In the genomic region with DNA sequence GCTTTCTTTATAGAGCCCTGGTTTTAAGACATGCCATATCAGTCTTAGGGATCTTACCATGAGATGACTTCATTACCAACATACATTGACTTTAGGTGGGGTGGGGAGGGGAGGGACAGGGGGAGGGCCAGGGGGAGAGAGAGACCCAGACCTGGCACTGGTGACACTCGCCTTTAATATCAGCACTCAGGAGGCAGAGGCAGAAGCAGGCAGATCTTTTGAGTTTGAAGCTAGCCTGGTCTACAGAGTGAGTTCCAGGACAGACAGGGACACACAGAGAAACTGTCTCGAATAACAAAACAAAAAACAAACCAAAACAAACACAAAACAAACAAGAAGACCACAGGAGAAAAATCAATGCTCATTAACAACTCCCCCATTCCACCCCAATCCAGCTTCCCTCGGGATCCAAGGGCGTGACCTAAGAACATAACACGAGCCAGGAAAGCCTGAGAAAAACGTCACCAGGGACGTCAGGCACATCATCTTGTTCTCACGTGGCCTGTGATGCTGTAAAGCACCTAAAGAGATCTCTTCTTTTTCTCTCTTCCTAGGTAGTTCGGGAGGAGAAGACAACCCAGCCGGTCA, we compare ENCODE assay signal across 8 mouse cellular contexts. TPM values are rescaled to one million over a fixed set of nuclear protein-coding genes. Genes with fewer than 3 reads are reported as not detected.
DNase-seq lines count a peak whose midpoint lies in the region; ATAC-seq and TF ChIP-seq lines count a peak whose summit lies in the region.

No protein-coding gene starts in this region.

- H3K36me3 ChIP-seq in embryonic facial prominence, embryonic 13.5 days = no peaks in the 10 kb centered on the region
- H3K36me3 ChIP-seq in intestine, embryonic 14.5 days (ENCODE audit: control insufficient read depth, insufficient read depth, low read length) = no peaks in the 10 kb centered on the region
- H3K36me3 ChIP-seq in neural tube, embryonic 12.5 days = no peaks in the 10 kb centered on the region

- H3K9me3 ChIP-seq in embryonic facial prominence, embryonic 13.5 days = no peaks in the 10 kb centered on the region
- no peaks in the 10 kb centered on the region for H3K9me3 ChIP-seq in intestine, embryonic 14.5 days (ENCODE audit: control insufficient read depth, low read length)
- no peaks in the 10 kb centered on the region for H3K9me3 ChIP-seq in neural tube, embryonic 12.5 days

- no peak for ATAC-seq in embryonic facial prominence, embryonic 13.5 days (ENCODE audit: insufficient number of reproducible peaks, insufficient read depth, low FRiP score, low TSS enrichment, low read depth)
- ATAC-seq in intestine, embryonic 14.5 days (replicated peaks; ENCODE audit: low FRiP score, low TSS enrichment, low read depth) = no peak; the same call in 1 of the 2 replicates
- ATAC-seq in neural tube, embryonic 12.5 days (ENCODE audit: low FRiP score, low read depth) = peak; percentile 14

- peak overlapping the region; percentile 71 for H3K4me3 ChIP-seq in left cerebral cortex, adult 2 months
- peak overlapping the region; percentile 78 for H3K4me3 ChIP-seq in embryonic facial prominence, embryonic 13.5 days
- peak overlapping the region; percentile 56 for H3K4me3 ChIP-seq in intestine, embryonic 14.5 days (ENCODE audit: low read depth, low read length)
- H3K4me3 ChIP-seq in neural tube, embryonic 12.5 days = peak overlapping the region; percentile 59

- H3K27me3 ChIP-seq in embryonic facial prominence, embryonic 13.5 days = no peaks in the 10 kb centered on the region
- H3K27me3 ChIP-seq in intestine, embryonic 14.5 days (replicated peaks; ENCODE audit: control insufficient read depth, insufficient read depth, low read length) = no peaks in the 10 kb centered on the region
- H3K27me3 ChIP-seq in neural tube, embryonic 12.5 days (replicated peaks) = no peaks in the 10 kb centered on the region

- peak overlapping the region; percentile 71 for H3K27ac ChIP-seq in left cerebral cortex, adult 2 months
- H3K27ac ChIP-seq in embryonic facial prominence, embryonic 13.5 days = no peak overlapping the region
- H3K27ac ChIP-seq in intestine, embryonic 14.5 days (ENCODE audit: low read depth) = no peak overlapping the region
- no peak overlapping the region for H3K27ac ChIP-seq in neural tube, embryonic 12.5 days

- H3K4me1 ChIP-seq in embryonic facial prominence, embryonic 13.5 days = peaks cover 5% of the 10 kb centered on the region
- peaks cover 7% of the 10 kb centered on the region for H3K4me1 ChIP-seq in intestine, embryonic 14.5 days (replicated peaks; ENCODE audit: control insufficient read depth, insufficient read depth, low read length)
- peaks cover 9% of the 10 kb centered on the region; the same call in 1 of the 2 replicates for H3K4me1 ChIP-seq in neural tube, embryonic 12.5 days

- peak overlapping the region; percentile 88; the same call in 1 of the 2 replicates for H3K9ac ChIP-seq in embryonic facial prominence, embryonic 13.5 days
- H3K9ac ChIP-seq in intestine, embryonic 14.5 days (ENCODE audit: low read length) = peak overlapping the region; percentile 51; the same call in 1 of the 2 replicates
- peak overlapping the region; percentile 36; the same call in 1 of the 2 replicates for H3K9ac ChIP-seq in neural tube, embryonic 12.5 days

- peak overlapping the region; percentile 85 for H3K4me2 ChIP-seq in embryonic facial prominence, embryonic 13.5 days
- peak overlapping the region; percentile 87 for H3K4me2 ChIP-seq in intestine, embryonic 14.5 days (ENCODE audit: low read length)
- H3K4me2 ChIP-seq in neural tube, embryonic 12.5 days (replicated peaks) = peak overlapping the region; percentile 79

- TF ChIP-seq CTCF in left cerebral cortex, adult 2 months (IDR thresholded peaks at IDR 0.05) = no peak

- no peak for DNase-seq in left cerebral cortex, adult 2 months (ENCODE audit: extremely low spot score in 1 of 2, low spot score in 2 of 2)
- DNase-seq in left cerebral cortex, adult 8-10 months (ENCODE audit: low spot score in 2 of 2) = no peak
- DNase-seq in intestine, embryonic 14.5 days (ENCODE audit: low spot score) = no peak
- DNase-seq in B cell, adult 2 months = no peak
- no peak for DNase-seq in cerebellum, adult 11-12 months
- no peak for DNase-seq in kidney, adult 18-20 months

- intact Hi-C loops in left cerebral cortex, adult 2 months (cut with DNase I) = loop anchor here (5.0 kb wide), 1 partner anchor 142 kb away; the partner anchor contains the start of gene Plpp1

- WGBS in embryonic facial prominence, embryonic 13.5 days = 2% methylated on average over 10 of the region's 10 CpGs
- WGBS in intestine, embryonic 14.5 days = 5% methylated on average over 10 of the region's 10 CpGs
- 4% methylated on average over 10 of the region's 10 CpGs for WGBS in neural tube, embryonic 12.5 days

RNA-seq across cellular contexts. Expression of gene Slc38a9, which starts 0.5 kb away (rescaled TPM):
- total RNA-seq in left cerebral cortex, adult 2 months (2021) = 10 to 100 TPM; 20.6 to 25.2 TPM
- 10 to 100 TPM; 21.0 to 30.3 (median 26.1) TPM for total RNA-seq in left cerebral cortex, adult 8-10 months (2022)
- polyA plus RNA-seq in embryonic facial prominence, embryonic 13.5 days (2015; fragmentation: Nextera tagmentation; extraction: Ambion mirVana) = 17.7 and 20.9 TPM in 2 replicates
- polyA plus RNA-seq in intestine, embryonic 14.5 days (2014; fragmentation: Nextera tagmentation; extraction: Ambion mirVana) = 12.1 and 13.7 TPM in 2 replicates
- 23.8 and 24.7 TPM in 2 replicates for polyA plus RNA-seq in neural tube, embryonic 12.5 days (2016; fragmentation: Nextera tagmentation; extraction: Ambion mirVana)

RNA-seq across cellular contexts. Expression of gene Ddx4, which starts 7.8 kb away (rescaled TPM):
- 1 to 10 TPM; 2.2 to 2.4 TPM for total RNA-seq in left cerebral cortex, adult 2 months (2021)
- total RNA-seq in left cerebral cortex, adult 8-10 months (2022) = 1 to 10 TPM; 1.3 to 1.9 (median 1.8) TPM
- polyA plus RNA-seq in embryonic facial prominence, embryonic 13.5 days (2015; fragmentation: Nextera tagmentation; extraction: Ambion mirVana) = 0.41 and 0.85 TPM in 2 replicates
- 0.42 and 0.73 TPM in 2 replicates for polyA plus RNA-seq in intestine, embryonic 14.5 days (2014; fragmentation: Nextera tagmentation; extraction: Ambion mirVana)
- 0.59 and 0.70 TPM in 2 replicates for polyA plus RNA-seq in neural tube, embryonic 12.5 days (2016; fragmentation: Nextera tagmentation; extraction: Ambion mirVana)

Comparison
In these comparisons a context has a peak if more than half of its experiments do, and no peak if none do; other contexts are left out.
1. H3K9ac ChIP-seq: peak in every context shown above with its lines; median percentile 88 in embryonic facial prominence, embryonic 13.5 days; 51 in intestine, embryonic 14.5 days; 36 in neural tube, embryonic 12.5 days.